Comparison of ENCODE assay signal across 8 mouse cellular contexts in genomic region chr10:81041458-81042175, GRCm38 (mm10). TPM values are rescaled to one million over a fixed set of nuclear protein-coding genes. Genes with fewer than 3 reads are reported as not detected.
DNase-seq lines count a peak whose midpoint lies in the region; ATAC-seq lines count a peak whose summit lies in the region.

No protein-coding gene starts in this region.

- no peak for ATAC-seq in midbrain, embryonic 11.5 days (ENCODE audit: low FRiP score)
- no peak for ATAC-seq in midbrain, embryonic 16.5 days
- ATAC-seq in common myeloid progenitor, adult 5-6 weeks (replicated peaks; ENCODE audit: low read depth, poor library complexity, severe bottlenecking): peak; percentile 48; the same call in 1 of the 2 replicates
- peak; percentile 38 to 58; a peak in 2 of 4 replicates for ATAC-seq in hematopoietic stem cell, adult 5-6 weeks (replicated peaks in 1 of 2; ENCODE audit: insufficient read depth in 1 of 2, low FRiP score in 2 of 2, low TSS enrichment in 1 of 2, low read depth in 1 of 2, poor library complexity in 2 of 2, severe bottlenecking in 2 of 2)
- peak; percentile 43 for ATAC-seq in neutrophil, adult 5-6 weeks (ENCODE audit: extremely low read depth, insufficient number of reproducible peaks, low FRiP score, poor library complexity, severe bottlenecking)

- no peak overlapping the region for H3K27ac ChIP-seq in midbrain, embryonic 11.5 days (ENCODE audit: low read depth, low read length)
- no peak overlapping the region for H3K27ac ChIP-seq in midbrain, embryonic 16.5 days (ENCODE audit: low read length)
- no peak overlapping the region for H3K27ac ChIP-seq in limb, embryonic 10.5 days

- no peaks in the 10 kb centered on the region for H3K27me3 ChIP-seq in midbrain, embryonic 11.5 days (ENCODE audit: control insufficient read depth, insufficient read depth, low read length)
- H3K27me3 ChIP-seq in midbrain, embryonic 16.5 days (ENCODE audit: control insufficient read depth, insufficient read depth, low read depth, low read length): no peaks in the 10 kb centered on the region
- no peaks in the 10 kb centered on the region for H3K27me3 ChIP-seq in limb, embryonic 10.5 days (ENCODE audit: low read depth, poor library complexity, severe bottlenecking)

- H3K4me1 ChIP-seq in midbrain, embryonic 11.5 days (ENCODE audit: control insufficient read depth, insufficient read depth, low read length): no peaks in the 10 kb centered on the region
- H3K4me1 ChIP-seq in midbrain, embryonic 16.5 days (ENCODE audit: control insufficient read depth, insufficient read depth, low read length): 0 out of 2 replicates have a peak, but pooled peaks cover 3% of the 10 kb centered on the region
- peaks cover 9% of the 10 kb centered on the region for H3K4me1 ChIP-seq in limb, embryonic 10.5 days

- H3K4me2 ChIP-seq in midbrain, embryonic 11.5 days: no peak overlapping the region
- no peak overlapping the region for H3K4me2 ChIP-seq in midbrain, embryonic 16.5 days (ENCODE audit: low read length)

- H3K9ac ChIP-seq in midbrain, embryonic 11.5 days (ENCODE audit: low read length): no peak overlapping the region
- no peak overlapping the region for H3K9ac ChIP-seq in midbrain, embryonic 16.5 days (ENCODE audit: low read depth, low read length)

- H3K4me3 ChIP-seq in midbrain, embryonic 11.5 days (ENCODE audit: low read depth, low read length): no peak overlapping the region
- H3K4me3 ChIP-seq in midbrain, embryonic 16.5 days (ENCODE audit: low read depth, low read length): no peak overlapping the region
- H3K4me3 ChIP-seq in limb, embryonic 10.5 days: no peak overlapping the region

- DNase-seq in midbrain, embryonic 11.5 days (ENCODE audit: low spot score, missing footprints): peak; percentile 96
- DNase-seq in R1 (ENCODE audit: low read depth, low spot score): peak; percentile 80
- DNase-seq in limb, embryonic 10.5 days (ENCODE audit: low spot score): peak; percentile 79
- peak; percentile 64 for DNase-seq in urinary bladder, postnatal 25 days (ENCODE audit: low spot score)

- no peaks in the 10 kb centered on the region for H3K9me3 ChIP-seq in midbrain, embryonic 11.5 days (ENCODE audit: control insufficient read depth, low read length)
- no peaks in the 10 kb centered on the region for H3K9me3 ChIP-seq in midbrain, embryonic 16.5 days (replicated peaks; ENCODE audit: control insufficient read depth, low read length, poor library complexity, severe bottlenecking)
- no peaks in the 10 kb centered on the region for H3K9me3 ChIP-seq in limb, embryonic 10.5 days (replicated peaks)

- H3K36me3 ChIP-seq in midbrain, embryonic 11.5 days (ENCODE audit: control insufficient read depth, insufficient read depth, low read length): peaks cover 21% of the 10 kb centered on the region
- peaks cover 24% of the 10 kb centered on the region for H3K36me3 ChIP-seq in midbrain, embryonic 16.5 days (ENCODE audit: control insufficient read depth, insufficient read depth, low read length)
- peaks cover 44% of the 10 kb centered on the region for H3K36me3 ChIP-seq in limb, embryonic 10.5 days

- 33% methylated on average over 13 of the region's 13 CpGs for WGBS in midbrain, embryonic 11.5 days
- WGBS in midbrain, embryonic 16.5 days: 31% methylated on average over 13 of the region's 13 CpGs
- 34% methylated on average over 13 of the region's 13 CpGs for WGBS in limb, embryonic 10.5 days

RNA-seq across cellular contexts. Expression of gene Slc39a3, which starts 4.4 kb away (rescaled TPM):
- polyA plus RNA-seq in midbrain, embryonic 11.5 days (2014; fragmentation: Nextera tagmentation; extraction: Ambion mirVana): 9.1 and 10.1 TPM in 2 replicates
- polyA plus RNA-seq in midbrain, embryonic 16.5 days (2015; fragmentation: Nextera tagmentation; extraction: Ambion mirVana): 52.8 and 55.7 TPM in 2 replicates
- 4.1 and 5.5 TPM in 2 replicates for total RNA-seq in common myeloid progenitor, adult 5-6 weeks (2017)
- 6.9 and 7.2 TPM in 2 replicates for total RNA-seq in hematopoietic stem cell, adult 5-6 weeks (2017)
- polyA plus RNA-seq in limb, embryonic 10.5 days (2016; fragmentation: Nextera tagmentation; extraction: Ambion mirVana): 10.9 and 14.7 TPM in 2 replicates
- total RNA-seq in neutrophil, adult 5-6 weeks (2017): 8.6 and 19.5 TPM in 2 replicates

RNA-seq across cellular contexts. Expression of gene Diras1, which starts 16.2 kb away (rescaled TPM):
- polyA plus RNA-seq in midbrain, embryonic 11.5 days (2014; fragmentation: Nextera tagmentation; extraction: Ambion mirVana): 3.1 and 3.3 TPM in 2 replicates
- polyA plus RNA-seq in midbrain, embryonic 16.5 days (2015; fragmentation: Nextera tagmentation; extraction: Ambion mirVana): 71.7 and 88.1 TPM in 2 replicates
- not detected in 2 replicates for total RNA-seq in common myeloid progenitor, adult 5-6 weeks (2017)
- total RNA-seq in hematopoietic stem cell, adult 5-6 weeks (2017): not detected in 2 replicates
- 0.11 and 0.18 TPM in 2 replicates for polyA plus RNA-seq in limb, embryonic 10.5 days (2016; fragmentation: Nextera tagmentation; extraction: Ambion mirVana)
- total RNA-seq in neutrophil, adult 5-6 weeks (2017): not detected in 2 replicates

RNA-seq across cellular contexts. Expression of gene Sgta, which starts 18.4 kb away (rescaled TPM):
- polyA plus RNA-seq in midbrain, embryonic 11.5 days (2014; fragmentation: Nextera tagmentation; extraction: Ambion mirVana): 200 and 232 TPM in 2 replicates
- 324 and 340 TPM in 2 replicates for polyA plus RNA-seq in midbrain, embryonic 16.5 days (2015; fragmentation: Nextera tagmentation; extraction: Ambion mirVana)
- 41.4 and 43.1 TPM in 2 replicates for total RNA-seq in common myeloid progenitor, adult 5-6 weeks (2017)
- 34.3 and 39.1 TPM in 2 replicates for total RNA-seq in hematopoietic stem cell, adult 5-6 weeks (2017)
- 284 and 291 TPM in 2 replicates for polyA plus RNA-seq in limb, embryonic 10.5 days (2016; fragmentation: Nextera tagmentation; extraction: Ambion mirVana)
- 59.2 and 64.5 TPM in 2 replicates for total RNA-seq in neutrophil, adult 5-6 weeks (2017)

RNA-seq across cellular contexts. Expression of gene Gng7, which starts 26.9 kb away (rescaled TPM):
- polyA plus RNA-seq in midbrain, embryonic 11.5 days (2014; fragmentation: Nextera tagmentation; extraction: Ambion mirVana): 6.6 and 7.0 TPM in 2 replicates
- polyA plus RNA-seq in midbrain, embryonic 16.5 days (2015; fragmentation: Nextera tagmentation; extraction: Ambion mirVana): 21.5 and 25.6 TPM in 2 replicates
- 0.18 and 2.2 TPM in 2 replicates for total RNA-seq in common myeloid progenitor, adult 5-6 weeks (2017)
- 0.50 and 0.75 TPM in 2 replicates for total RNA-seq in hematopoietic stem cell, adult 5-6 weeks (2017)
- polyA plus RNA-seq in limb, embryonic 10.5 days (2016; fragmentation: Nextera tagmentation; extraction: Ambion mirVana): 4.3 and 4.5 TPM in 2 replicates
- not detected in 2 replicates for total RNA-seq in neutrophil, adult 5-6 weeks (2017)

RNA-seq across cellular contexts. Expression of gene Thop1, which starts 28.2 kb away (rescaled TPM):
- polyA plus RNA-seq in midbrain, embryonic 11.5 days (2014; fragmentation: Nextera tagmentation; extraction: Ambion mirVana): 44.1 and 51.4 TPM in 2 replicates
- 47.3 and 51.6 TPM in 2 replicates for polyA plus RNA-seq in midbrain, embryonic 16.5 days (2015; fragmentation: Nextera tagmentation; extraction: Ambion mirVana)
- 18.6 and 25.9 TPM in 2 replicates for total RNA-seq in common myeloid progenitor, adult 5-6 weeks (2017)
- 22.6 and 24.8 TPM in 2 replicates for total RNA-seq in hematopoietic stem cell, adult 5-6 weeks (2017)
- polyA plus RNA-seq in limb, embryonic 10.5 days (2016; fragmentation: Nextera tagmentation; extraction: Ambion mirVana): 113 and 128 TPM in 2 replicates
- total RNA-seq in neutrophil, adult 5-6 weeks (2017): 1.5 and 4.5 TPM in 2 replicates

Comparison
In these comparisons a context has a peak if more than half of its experiments do, and no peak if none do; other contexts are left out.
1. ATAC-seq: peak in common myeloid progenitor, adult 5-6 weeks (single experiment), hematopoietic stem cell, adult 5-6 weeks (2 of 2) and neutrophil, adult 5-6 weeks (single experiment); none in midbrain, embryonic 11.5 days (single experiment) and midbrain, embryonic 16.5 days (single experiment).
2. Peak in every context shown above with its lines, with median percentiles within 50 percentile points of each other: DNase-seq.